Mouse (Mus musculus) WW6 (cell line): Measurements from ENCODE around the gene Rnf31.

Experiments used
- DNase-seq: peaks from one replicate; pipeline ENCODE4 v3.0.0-alpha.2; 2013; ENCODE audit warnings: low read depth, low spot score

The Rnf31 gene

DNA sequence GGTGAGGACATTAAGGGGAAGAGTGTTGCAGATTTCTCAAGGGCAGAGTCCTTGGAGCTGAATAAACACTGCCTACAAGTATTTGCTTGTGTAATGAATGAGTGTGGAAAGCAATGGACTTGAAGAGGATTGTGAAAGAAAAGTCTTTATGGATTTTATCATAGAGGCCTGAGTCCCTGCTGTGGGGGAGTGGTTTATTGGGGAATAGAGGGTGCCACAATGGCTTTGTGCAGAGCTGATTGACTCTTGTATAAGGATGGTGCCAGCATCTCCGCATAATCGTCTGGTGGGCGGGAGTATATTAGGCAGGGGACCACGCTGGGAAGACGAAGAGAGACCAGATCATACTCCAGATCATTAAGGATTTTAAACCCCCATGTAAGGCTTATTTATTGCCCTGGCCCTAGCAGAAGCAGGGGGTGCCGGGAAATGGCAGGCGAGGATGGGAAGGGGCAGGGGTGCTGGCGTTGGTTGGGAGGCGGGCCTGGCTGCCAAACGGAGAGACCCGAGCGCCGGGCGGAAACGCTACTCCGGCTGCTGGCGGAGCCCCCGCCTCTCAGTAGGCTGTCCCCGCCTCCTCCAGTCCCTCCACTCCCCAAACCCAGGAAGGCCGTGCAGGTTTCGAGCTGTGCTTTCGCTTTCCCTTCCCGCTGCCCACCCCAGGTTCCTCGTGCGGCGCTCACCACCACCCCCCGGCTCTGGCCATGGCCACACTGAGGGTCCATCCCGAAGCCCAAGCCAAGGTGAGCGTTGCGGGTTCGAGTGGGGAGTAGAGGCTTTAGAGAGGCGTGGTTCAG, 13.4 kb upstream of the Rnf31 start, which contains the start of gene Psme1:
TSS of gene Psme1 (plus strand) at position 253 of the 797 bp plus-strand sequence.
- no peak for DNase-seq

GRCm38 (mm10) chr14:55578668-55579269, 12.7 kb upstream of the Rnf31 start:
- DNase-seq: no peak

DNA sequence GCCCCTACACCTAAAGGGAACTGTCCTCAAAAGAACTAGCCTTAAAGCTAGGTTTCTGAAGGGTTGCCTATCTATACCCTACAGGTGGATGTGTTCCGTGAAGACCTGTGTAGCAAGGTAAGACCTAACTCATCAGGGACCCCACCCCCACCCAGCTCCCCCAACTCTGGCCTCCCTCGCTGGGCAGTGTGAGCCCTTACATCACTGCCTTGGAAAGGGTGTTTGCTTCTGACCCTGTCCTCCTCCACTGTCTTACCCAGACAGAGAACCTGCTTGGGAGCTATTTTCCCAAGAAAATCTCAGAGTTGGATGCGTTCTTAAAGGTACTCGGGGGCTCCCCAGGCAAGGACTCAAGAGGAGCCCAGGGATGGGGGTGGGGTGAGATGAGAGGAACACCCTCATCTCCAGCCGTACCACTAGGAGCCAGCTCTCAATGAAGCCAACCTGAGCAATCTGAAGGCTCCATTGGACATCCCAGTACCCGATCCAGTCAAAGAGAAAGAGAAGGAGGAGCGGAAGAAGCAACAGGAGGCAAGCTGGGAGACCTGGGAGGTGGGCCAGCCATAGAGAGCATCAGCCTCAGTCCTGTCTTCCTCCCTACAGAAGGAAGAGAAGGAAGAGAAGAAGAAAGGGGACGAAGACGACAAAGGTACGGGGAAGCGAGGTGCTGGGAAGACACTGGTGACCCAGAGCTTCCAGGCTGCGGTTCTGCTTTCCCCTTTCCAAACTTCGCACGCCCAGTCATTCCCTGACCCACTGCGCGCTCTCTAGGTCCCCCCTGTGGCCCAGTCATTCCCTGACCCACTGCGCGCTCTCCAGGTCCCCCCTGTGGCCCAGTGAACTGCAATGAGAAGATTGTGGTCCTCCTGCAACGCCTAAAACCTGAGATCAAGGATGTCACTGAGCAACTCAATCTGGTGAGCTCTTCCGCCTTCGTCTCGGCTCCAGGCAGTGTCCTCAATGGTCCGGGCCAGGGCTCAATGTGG, 11.7 kb upstream of the Rnf31 start:
- no peak for DNase-seq

- DNase-seq: no peak
Observed at GRCm38 (mm10) chr14:55580731-55581130, 10.8 kb upstream of the Rnf31 start.

- no peak for DNase-seq
Observed at GRCm38 (mm10) chr14:55581981-55582681, 9.4 kb upstream of the Rnf31 start.

- no peak for DNase-seq
Observed at GRCm38 (mm10) chr14:55584303-55584701, 7.2 kb upstream of the Rnf31 start.

DNA sequence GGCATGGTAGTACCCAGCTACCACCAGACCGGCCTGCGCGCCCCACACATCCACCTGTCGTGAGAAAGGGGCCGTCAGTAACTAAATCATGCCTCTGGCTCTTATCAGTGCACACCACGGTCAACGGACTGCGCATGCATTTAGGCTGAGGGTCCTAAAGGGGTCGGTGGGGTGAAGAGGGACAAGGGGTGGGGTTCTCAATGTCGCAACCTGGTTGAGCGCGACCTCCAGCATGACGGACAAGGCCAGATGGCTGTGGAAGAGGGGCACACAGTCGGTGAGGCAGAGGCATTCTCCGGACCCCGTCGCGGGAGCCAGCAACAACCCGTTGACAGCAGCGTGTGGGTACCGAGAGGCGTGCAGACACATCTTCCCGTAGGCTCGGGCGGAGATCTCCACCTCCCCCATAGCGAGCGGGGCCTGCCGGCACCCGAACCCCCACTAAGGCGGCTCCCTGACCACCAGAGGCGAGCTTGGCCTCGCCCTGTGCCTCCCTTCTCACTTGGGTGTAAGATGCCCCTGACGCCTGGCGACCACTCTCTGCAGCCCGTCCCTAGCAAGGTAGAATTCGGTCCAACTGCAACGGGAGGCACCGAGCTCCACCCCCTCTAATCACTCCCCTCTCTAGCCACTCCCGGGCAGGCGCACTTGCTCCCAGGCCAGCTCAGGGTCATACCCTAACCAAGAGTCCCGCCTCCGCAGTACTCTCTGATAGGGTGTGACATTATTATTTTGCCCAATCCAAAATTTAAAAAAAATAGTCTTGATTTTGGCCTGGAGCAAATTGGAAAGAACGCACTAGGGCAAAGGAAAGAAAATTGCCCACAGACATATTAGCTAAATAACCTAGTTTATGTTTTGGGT, 6.6 kb upstream of the Rnf31 start, which contains the start of gene Emc9:
TSS of gene Emc9 (minus strand) at position 601 of the 864 bp plus-strand sequence.
- no peak for DNase-seq

GRCm38 (mm10) chr14:55585566-55585960, 5.9 kb upstream of the Rnf31 start:
- DNase-seq: no peak

- DNase-seq: no peak
Observed at GRCm38 (mm10) chr14:55586149-55586548, 5.4 kb upstream of the Rnf31 start.

DNA sequence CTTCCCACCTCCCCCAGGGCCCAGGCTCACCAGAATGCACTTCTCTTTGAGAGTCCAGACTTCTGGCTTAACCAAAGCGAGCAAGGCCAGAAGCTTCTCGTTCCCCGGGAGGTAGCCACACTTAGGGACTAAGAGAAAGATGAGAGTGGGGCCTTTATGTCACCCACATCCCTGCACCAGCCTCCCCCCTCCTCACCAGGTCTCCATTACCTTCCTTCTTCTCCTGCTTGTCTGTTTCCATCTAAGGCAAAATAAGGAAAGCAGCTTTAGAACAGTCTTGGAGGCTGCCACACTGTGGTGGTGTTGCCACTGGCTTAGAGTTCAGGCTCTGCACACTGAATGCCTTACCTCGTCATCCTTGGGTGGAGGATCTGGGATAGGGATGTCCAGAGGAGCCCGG, 2.2 kb upstream of the Rnf31 start:
- no peak for DNase-seq

- no peak for DNase-seq
Observed at GRCm38 (mm10) chr14:55589771-55590448, 1.6 kb upstream of the Rnf31 start.

DNA sequence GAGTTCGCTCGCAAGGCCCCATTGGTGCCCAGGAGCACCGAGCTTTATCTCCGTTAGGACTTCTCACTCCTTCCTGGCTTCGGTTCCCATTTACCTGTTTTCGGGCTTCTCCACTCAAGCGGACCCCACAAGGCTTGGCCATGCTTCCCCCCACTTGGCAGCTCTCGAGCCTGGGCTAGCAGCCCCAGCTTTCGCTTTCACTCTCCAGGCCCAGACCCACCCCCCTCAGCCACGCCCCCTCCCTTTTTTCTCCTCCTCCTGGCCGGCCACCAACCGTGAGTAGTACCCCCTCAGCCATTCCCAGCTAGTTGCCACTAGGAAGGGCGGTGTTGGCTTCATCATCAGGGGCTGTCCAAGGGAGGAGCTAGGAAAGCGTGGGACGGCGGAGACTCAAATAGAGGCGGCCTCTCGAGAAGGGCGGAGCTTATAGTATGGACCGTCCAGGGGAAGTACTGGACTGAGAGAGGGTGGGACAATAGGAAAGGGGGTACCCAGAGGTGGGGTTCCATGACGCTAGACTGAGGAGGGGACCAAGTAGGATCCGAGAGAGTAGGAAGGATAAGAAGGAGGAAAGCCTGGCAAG, 669 bp upstream of the Rnf31 start, which contains the start of gene Psme2:
TSS of gene Psme2 (minus strand) at position 366 of the 583 bp plus-strand sequence.
- peak; percentile 89 for DNase-seq

DNA sequence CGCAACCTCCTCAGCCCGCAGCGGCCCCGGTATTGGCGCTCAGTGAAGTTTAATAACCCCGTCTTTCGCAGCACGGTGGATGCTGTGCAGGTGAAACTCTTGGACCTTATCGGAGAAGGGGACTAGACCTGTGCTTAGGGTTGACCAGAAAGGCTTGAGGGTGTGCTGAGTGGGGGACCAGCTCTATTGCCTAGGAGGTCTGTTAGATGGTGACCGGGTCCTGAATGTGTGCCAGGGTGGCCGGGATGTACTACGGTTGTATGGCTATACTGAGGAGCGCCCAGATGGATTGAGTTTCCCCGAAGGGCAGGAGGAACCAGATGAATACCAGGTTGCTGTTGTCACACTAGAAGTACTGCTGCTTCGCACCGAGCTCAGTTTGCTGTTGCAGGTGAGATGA, 718 bp downstream of the Rnf31 start:
- DNase-seq: no peak

GRCm38 (mm10) chr14:55596036-55596690, 4.7 kb downstream of the Rnf31 start:
- DNase-seq: no peak

DNA sequence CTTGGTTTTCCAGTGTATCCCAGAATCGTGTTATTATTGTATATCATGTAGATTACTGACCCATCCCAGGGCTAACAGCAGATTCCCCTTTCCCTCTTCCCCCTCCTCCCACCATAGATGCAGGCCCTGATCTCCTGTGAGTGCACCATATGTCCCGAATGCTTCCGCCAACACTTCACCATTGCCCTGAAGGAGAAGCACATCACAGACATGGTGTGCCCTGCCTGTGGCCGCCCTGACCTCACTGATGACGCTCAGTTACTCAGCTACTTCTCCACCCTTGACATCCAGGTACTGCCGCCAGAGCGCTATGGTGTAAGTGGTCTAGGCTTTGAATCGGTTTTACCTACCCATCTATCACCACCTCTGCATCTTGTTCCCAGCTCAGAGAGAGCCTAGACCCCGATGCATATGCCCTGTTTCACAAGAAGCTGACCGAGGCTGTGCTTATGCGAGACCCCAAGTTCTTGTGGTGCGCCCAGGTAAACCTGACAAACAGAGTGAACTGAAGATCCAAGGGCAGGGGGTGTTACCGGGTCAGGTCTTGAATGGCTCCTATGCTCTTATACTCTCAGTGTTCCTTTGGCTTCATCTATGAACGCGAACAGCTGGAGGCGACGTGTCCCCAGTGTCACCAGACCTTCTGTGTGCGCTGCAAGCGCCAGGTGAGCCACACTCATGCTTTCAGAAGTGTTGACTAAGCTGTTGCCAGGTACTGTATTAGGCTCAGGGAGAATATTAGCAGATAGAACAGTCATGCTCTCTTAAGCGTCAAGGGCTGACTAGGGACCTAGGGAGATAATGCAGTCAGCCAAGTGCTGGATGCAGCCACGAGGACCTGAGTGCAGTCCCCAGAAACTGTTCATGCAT, 7.2 kb downstream of the Rnf31 start:
- DNase-seq: no peak

DNA sequence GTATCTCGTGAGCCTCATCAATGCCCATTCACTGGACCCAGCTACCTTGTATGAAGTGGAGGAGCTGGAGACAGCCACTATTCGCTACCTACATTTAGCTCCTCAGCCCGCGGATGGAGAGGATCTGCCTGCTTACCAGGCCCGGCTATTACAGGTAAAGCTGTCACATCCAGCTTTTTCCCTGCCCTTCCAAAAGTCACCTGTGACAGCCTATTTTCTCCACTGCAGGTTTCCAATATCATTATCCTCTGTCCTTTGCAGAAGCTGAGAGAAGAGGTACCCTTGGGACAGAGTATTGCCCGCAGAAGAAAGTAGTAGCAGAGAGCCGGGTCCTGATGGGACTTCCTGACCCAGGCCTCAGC, 11.7 kb downstream of the Rnf31 start, which contains the start of gene Irf9:
TSS of gene Irf9 (plus strand) at position 301 of the 362 bp plus-strand sequence.
- DNase-seq: no peak
